Mouse (Mus musculus): ENCODE results near the gene Dvl1. TPM values are rescaled to one million over a fixed set of nuclear protein-coding genes. Genes with fewer than 3 reads are reported as not detected.

The Dvl1 gene
- total and polyA plus RNA-seq, 3 experiments: 23.9 to 55.1 (median 25.8) TPM

DNA sequence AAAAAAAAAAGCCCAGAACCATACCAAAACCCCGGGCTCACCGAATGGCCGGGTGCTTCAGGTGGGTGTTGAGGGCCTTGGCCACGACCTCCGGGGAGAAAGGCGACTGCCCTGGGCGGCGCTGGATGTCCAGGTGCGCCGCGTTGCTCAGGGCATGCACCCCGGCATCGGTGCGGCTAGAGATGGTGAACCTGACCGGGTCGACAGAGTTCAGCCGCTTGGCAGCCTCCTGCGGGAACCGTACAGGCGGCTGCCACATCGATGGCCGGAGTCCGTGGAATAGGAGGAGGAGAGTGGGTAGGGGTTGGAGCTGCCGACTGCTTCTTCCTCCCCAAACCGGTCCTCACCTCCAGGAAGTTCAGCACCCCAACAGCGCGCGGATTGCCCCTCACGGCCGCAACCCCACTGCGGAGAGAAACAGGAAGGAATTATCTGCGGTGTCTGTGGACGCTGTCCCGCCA, 43.8 kb downstream of the Dvl1 start:
- H3K27ac ChIP-seq (ENCODE audit: insufficient read depth, low read depth): no peak overlapping the region

DNA sequence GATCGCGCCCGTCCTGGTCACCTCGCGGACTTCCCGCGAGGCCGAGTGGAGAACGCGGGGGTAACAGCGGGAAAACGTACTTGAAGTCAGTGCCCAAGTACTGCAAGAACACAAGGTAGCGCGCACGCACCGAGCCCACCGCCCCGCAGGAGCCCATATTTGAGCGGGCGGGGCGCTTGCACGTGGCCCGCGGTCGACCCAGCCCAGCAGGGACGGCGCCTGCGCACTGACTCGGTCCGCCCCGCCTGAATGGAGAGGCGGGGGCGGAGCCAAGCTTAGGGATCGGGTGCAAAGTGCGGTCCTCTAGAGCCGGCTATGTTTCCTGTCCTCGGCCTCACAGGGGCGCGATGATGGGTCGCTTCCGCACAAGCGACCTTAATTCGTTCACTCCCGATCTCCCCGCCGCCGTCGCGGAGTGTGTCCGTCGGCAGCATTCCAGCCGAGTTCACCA, 44.4 kb downstream of the Dvl1 start, which contains the start of the genes Pusl1 and Acap3:
TSS of gene Pusl1 (minus strand) at position 231 of the 451 bp plus-strand sequence.
TSS of gene Acap3 (plus strand) at position 272 of the 451 bp plus-strand sequence.
- DNase-seq (ENCODE audit: extremely low read depth): peak; percentile 95
- Histone ChIP-seq H3K9me3 (replicated peaks; ENCODE audit: low read length) (no peaks in the 10 kb centered on the region), H3K79me2 (replicated peaks; ENCODE audit: control insufficient read depth, extremely low read depth, insufficient read depth, poor library complexity, severe bottlenecking) (peaks cover 13% of the 10 kb centered on the region; the same call in 1 of the 2 replicates), H3K4me3 (replicated peaks in 1 of 3; ENCODE audit: low read depth in 2 of 3, low read length in 2 of 3, poor library complexity in 1 of 3) (peak within 1 kb of the TSS; percentile 71 to 98 (median 78)), H3K27ac (ENCODE audit: insufficient read depth, low read depth) (peak within 1 kb of the TSS; percentile 91), H3K36me3 (replicated peaks in 1 of 2; ENCODE audit: control insufficient read depth in 1 of 2, insufficient read depth in 1 of 2, low read length in 1 of 2) (peaks cover 29 to 50% of the 10 kb centered on the region in 2 experiments), H3K4me1 (ENCODE audit: control insufficient read depth in 1 of 2, insufficient read depth in 2 of 2) (peaks cover 28 to 55% of the 10 kb centered on the region in 2 experiments), H3K9ac (ENCODE audit: insufficient read depth, low read depth) (peak within 1 kb of the TSS; percentile 81), H3K4me2 (ENCODE audit: insufficient read depth, low read depth, poor library complexity, severe bottlenecking) (peak within 1 kb of the TSS; percentile 76), H3K27me3 (replicated peaks) (no peaks in the 10 kb centered on the region)
- TF ChIP-seq TBP (conservative IDR thresholded peaks at IDR 0.05; ENCODE audit: low read depth, low read length) (no peak), UBTF (IDR thresholded peaks at IDR 0.05; ENCODE audit: low read depth, low read length) (no peak), NELFE (IDR thresholded peaks at IDR 0.05; ENCODE audit: low read depth, low read length) (peak; percentile 68), ELF1 (IDR thresholded peaks at IDR 0.05; ENCODE audit: low read depth, low read length) (peak; percentile 55; the same call in 1 of the 2 replicates), MEF2A (IDR thresholded peaks at IDR 0.05; ENCODE audit: borderline replicate concordance, low read depth, low read length) (peak; percentile 46; the same call in 1 of the 2 replicates), CHD2 (IDR thresholded peaks at IDR 0.05; ENCODE audit: low read length) (no peak), MAZ (IDR thresholded peaks at IDR 0.05; ENCODE audit: low read depth, low read length) (peak; percentile 49), MYC (IDR thresholded peaks at IDR 0.05; ENCODE audit: low read depth, low read length) (peak; percentile 96), POLR2AphosphoS2 (IDR thresholded peaks at IDR 0.05; ENCODE audit: low read depth, low read length) (no peak), MAFK (IDR thresholded peaks at IDR 0.05; ENCODE audit: insufficient replicate concordance, low read length) (no peak), IRF4 (IDR thresholded peaks at IDR 0.05; ENCODE audit: low read depth, low read length) (0 out of 2 replicates have a peak, but pooled peaks have one; percentile 28), MXI1 (IDR thresholded peaks at IDR 0.05; ENCODE audit: low read depth, low read length) (peak; percentile 100), JUND (conservative IDR thresholded peaks at IDR 0.05; ENCODE audit: low read depth, low read length) (no peak), HCFC1 (IDR thresholded peaks at IDR 0.05; ENCODE audit: low read depth, low read length) (peak; percentile 72), SIN3A (IDR thresholded peaks at IDR 0.05; ENCODE audit: low read length) (peak; percentile 95), NRF1 (IDR thresholded peaks at IDR 0.05; ENCODE audit: low read depth, low read length) (peak; percentile 91), POLR2A (IDR thresholded peaks at IDR 0.05; ENCODE audit: low read depth, low read length) (peak; percentile 78), MAX (IDR thresholded peaks at IDR 0.05; ENCODE audit: low read length) (peak; percentile 97), BHLHE40 (IDR thresholded peaks at IDR 0.05; ENCODE audit: low read depth, low read length) (peak; percentile 85), ZMIZ1 (IDR thresholded peaks at IDR 0.05; ENCODE audit: low read depth, low read length) (peak; percentile 73), USF1 (IDR thresholded peaks at IDR 0.05; ENCODE audit: low read depth, low read length) (peak; percentile 62)
- in situ Hi-C loops (cut with MboI; ENCODE audit: low pct_ligation_motif_present, low pct_unique_long_range_greater_than_20kb, low sequenced_read_pairs) (loop anchor here (5.0 kb wide), 1 partner anchor 51 kb away; the partner anchor contains the start of gene Ube2j2), dilution Hi-C loops (cut with MboI; ENCODE audit: extremely low pct_ligation_motif_present, extremely low pct_unique_long_range_greater_than_20kb, low sequenced_read_pairs) (no loop called here)

More for the DNA sequence above, 43.8 kb downstream of the Dvl1 start:
- dilution Hi-C loops (cut with MboI; ENCODE audit: extremely low pct_ligation_motif_present, extremely low pct_unique_long_range_greater_than_20kb, low sequenced_read_pairs): no loop called here
- Histone ChIP-seq H3K4me3 (replicated peaks in 1 of 3; ENCODE audit: low read depth in 2 of 3, low read length in 2 of 3, poor library complexity in 1 of 3) (peak overlapping the region; percentile 71 to 86 (median 78)), H3K4me1 (ENCODE audit: control insufficient read depth in 1 of 2, insufficient read depth in 2 of 2) (peaks cover 27 to 51% of the 10 kb centered on the region in 2 experiments), H3K9ac (ENCODE audit: insufficient read depth, low read depth) (peak overlapping the region; percentile 67), H3K36me3 (replicated peaks in 1 of 2; ENCODE audit: control insufficient read depth in 1 of 2, insufficient read depth in 1 of 2, low read length in 1 of 2) (peaks cover 32 to 50% of the 10 kb centered on the region in 2 experiments), H3K79me2 (replicated peaks; ENCODE audit: control insufficient read depth, extremely low read depth, insufficient read depth, poor library complexity, severe bottlenecking) (peaks cover 13% of the 10 kb centered on the region; the same call in 1 of the 2 replicates), H3K9me3 (replicated peaks; ENCODE audit: low read length) (no peaks in the 10 kb centered on the region), H3K4me2 (ENCODE audit: insufficient read depth, low read depth, poor library complexity, severe bottlenecking) (peak overlapping the region; percentile 73), H3K27me3 (replicated peaks) (no peaks in the 10 kb centered on the region)
- DNase-seq (ENCODE audit: extremely low read depth): no peak
- no peak for TF ChIP-seq IRF4 (IDR thresholded peaks at IDR 0.05; ENCODE audit: low read depth, low read length)
- TF ChIP-seq MAX (IDR thresholded peaks at IDR 0.05; ENCODE audit: low read length): no peak
- TF ChIP-seq RCOR1 (conservative IDR thresholded peaks at IDR 0.05; ENCODE audit: low read depth, low read length): no peak
- TF ChIP-seq MAZ (IDR thresholded peaks at IDR 0.05; ENCODE audit: low read depth, low read length): no peak
- in situ Hi-C loops (cut with MboI; ENCODE audit: low pct_ligation_motif_present, low pct_unique_long_range_greater_than_20kb, low sequenced_read_pairs): loop anchor here (5.0 kb wide), 1 partner anchor 51 kb away; the partner anchor contains the start of gene Ube2j2

All from CH12.LX (cell line).